Comparison of ENCODE assay signal across 25 mouse cellular contexts in genomic region chr1:152000461-152000860, GRCm38 (mm10).
"Had no signal": no experiment of that assay in that cellular context is flagged by ENCODE, and none has a peak within 500 bp of the region (broad histone marks: within the 10 kb centered on the region; RNA-seq: fewer than 3 reads in every experiment).

No protein-coding gene starts in this region.

- H3K4me2 ChIP-seq: heart, embryonic 11.5 days; heart, embryonic 13.5 days; heart, embryonic 15.5 days; hindbrain, embryonic 13.5 days; hindbrain, embryonic 15.5 days; kidney, embryonic 15.5 days; limb, embryonic 12.5 days; liver, embryonic 11.5 days; liver, embryonic 13.5 days; liver, embryonic 15.5 days had no signal

- H3K36me3 ChIP-seq: heart, embryonic 15.5 days; hindbrain, embryonic 13.5 days; hindbrain, embryonic 15.5 days; kidney, embryonic 15.5 days; limb, embryonic 10.5 days; limb, embryonic 12.5 days; liver, embryonic 13.5 days; liver, embryonic 15.5 days had no signal

- H3K9me3 ChIP-seq: heart, embryonic 13.5 days; heart, embryonic 15.5 days; hindbrain, embryonic 13.5 days; hindbrain, embryonic 15.5 days; kidney, embryonic 15.5 days; limb, embryonic 10.5 days; limb, embryonic 12.5 days; liver, embryonic 13.5 days; liver, embryonic 15.5 days had no signal

- ATAC-seq: hindbrain, postnatal 0 days; intestine, embryonic 16.5 days had no signal

- DNase-seq: gastrocnemius, postnatal 14 days; heart, adult 2 months; heart, postnatal 14 days; heart, postnatal 36 days; kidney, adult 11 months; kidney, adult 2 months; kidney, adult 9 months; kidney, postnatal 10 days; kidney, postnatal 25 days; liver; liver, embryonic 13.5 days had no signal

- H3K9ac ChIP-seq: heart, embryonic 13.5 days; heart, embryonic 15.5 days; hindbrain, embryonic 13.5 days; hindbrain, embryonic 15.5 days; kidney, embryonic 15.5 days; limb, embryonic 12.5 days; liver, embryonic 13.5 days; liver, embryonic 15.5 days had no signal

- H3K27ac ChIP-seq: heart, adult 2 months; heart, embryonic 13.5 days; heart, embryonic 15.5 days; hindbrain, embryonic 13.5 days; hindbrain, embryonic 15.5 days; hindbrain, postnatal 0 days; kidney, embryonic 15.5 days; limb, embryonic 10.5 days; liver, embryonic 13.5 days; liver, embryonic 15.5 days had no signal

- H3K4me1 ChIP-seq: liver, embryonic 15.5 days had no signal

- H3K4me3 ChIP-seq: heart, adult 2 months; heart, embryonic 13.5 days; heart, embryonic 15.5 days; hindbrain, embryonic 13.5 days; hindbrain, embryonic 15.5 days; kidney, embryonic 15.5 days; layer of hippocampus, adult 2 months; left cerebral cortex, adult 2 months; limb, embryonic 10.5 days; limb, embryonic 12.5 days; liver, embryonic 13.5 days; liver, embryonic 15.5 days had no signal

- H3K27me3 ChIP-seq: heart, embryonic 13.5 days; heart, embryonic 15.5 days; hindbrain, embryonic 13.5 days; hindbrain, embryonic 15.5 days; kidney, embryonic 15.5 days; limb, embryonic 12.5 days; liver, embryonic 13.5 days; liver, embryonic 15.5 days had no signal
